Mouse (Mus musculus): Measurements from ENCODE around the gene Ralgps2. TPM values are rescaled to one million over a fixed set of nuclear protein-coding genes. Genes with fewer than 3 reads are reported as not detected.

Ralgps2 gene
- total RNA-seq, 2 experiments from 2014 or later = 70.9 to 80.5 TPM

DNA sequence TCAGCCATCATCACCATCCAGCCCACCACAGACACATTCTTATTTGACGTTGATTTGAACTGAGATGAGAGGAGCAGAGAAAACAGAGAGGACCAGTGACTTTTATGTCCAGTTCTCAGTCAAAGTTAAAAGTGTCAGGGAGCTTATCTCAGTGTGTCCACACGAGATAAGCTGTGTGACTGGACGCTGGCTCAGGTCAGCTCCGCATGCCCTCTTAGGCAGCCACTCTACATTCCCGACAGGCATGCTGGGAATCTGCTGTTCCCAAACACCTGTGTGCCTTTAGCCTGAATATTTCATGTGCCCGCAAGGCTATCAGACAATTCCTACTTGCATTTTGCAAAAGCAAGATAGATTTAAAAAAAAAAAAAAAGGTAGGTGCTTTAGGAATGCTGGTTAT is 125.9 kb downstream of the Ralgps2 start:
- no peak for DNase-seq (ENCODE audit: low spot score in 2 of 2)
- H3K4me3 ChIP-seq = no peak overlapping the region
- no peak overlapping the region for H3K27ac ChIP-seq
- no peak for TF ChIP-seq CTCF (conservative IDR thresholded peaks at IDR 0.05)

GRCm38 (mm10) chr1:156812716-156813115 is 126.7 kb downstream of the Ralgps2 start:
- no peak for TF ChIP-seq CTCF (conservative IDR thresholded peaks at IDR 0.05)

GRCm38 (mm10) chr1:156811928-156812327 is 127.5 kb downstream of the Ralgps2 start:
- H3K4me3 ChIP-seq = no peak overlapping the region
- DNase-seq (ENCODE audit: low spot score in 2 of 2) = no peak
- no peak overlapping the region for H3K27ac ChIP-seq
- TF ChIP-seq CTCF (conservative IDR thresholded peaks at IDR 0.05) = no peak

More at GRCm38 (mm10) chr1:156812716-156813115, 126.7 kb downstream of the Ralgps2 start:
- Histone ChIP-seq H3K4me3 (no peak overlapping the region), H3K27ac (no peak overlapping the region)
- DNase-seq (ENCODE audit: low spot score in 2 of 2) = no peak

- TF ChIP-seq CTCF (conservative IDR thresholded peaks at IDR 0.05) = no peak
These were observed 131.1 kb downstream of the Ralgps2 start for GRCm38 (mm10) chr1:156808332-156808731.

GRCm38 (mm10) chr1:156801276-156801675 is 138.2 kb downstream of the Ralgps2 start:
- DNase-seq (ENCODE audit: low spot score in 2 of 2) = peak in 1 of 2 experiments; percentile 40
- H3K4me3 ChIP-seq = no peak overlapping the region
- TF ChIP-seq CTCF (conservative IDR thresholded peaks at IDR 0.05) = no peak

More at GRCm38 (mm10) chr1:156808332-156808731, 131.1 kb downstream of the Ralgps2 start:
- DNase-seq (ENCODE audit: low spot score in 2 of 2) = no peak
- H3K27ac ChIP-seq = no peak overlapping the region
- no peak overlapping the region for H3K4me3 ChIP-seq

DNA sequence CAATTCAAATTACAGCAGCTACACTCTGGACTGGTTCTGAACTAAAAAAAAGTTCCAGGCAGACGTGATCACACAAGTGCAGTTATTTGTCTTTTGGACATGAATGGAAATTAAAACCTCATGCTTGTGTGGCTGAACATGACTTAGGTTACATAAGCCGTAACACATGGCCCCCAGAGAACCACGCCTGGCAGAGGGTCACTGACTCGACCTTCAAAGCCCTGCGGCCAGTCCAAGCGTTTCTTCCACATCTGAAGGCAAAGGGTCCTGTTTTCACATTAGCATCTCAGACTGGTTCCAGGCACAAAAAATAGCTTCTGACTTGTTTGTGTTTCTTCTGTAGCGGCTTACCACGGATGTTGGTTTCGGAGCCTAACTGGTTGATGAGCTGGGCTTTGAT is 143.2 kb downstream of the Ralgps2 start:
- no peak for DNase-seq (ENCODE audit: low spot score in 2 of 2)
- TF ChIP-seq CTCF (conservative IDR thresholded peaks at IDR 0.05) = no peak
- Histone ChIP-seq H3K27ac (no peak overlapping the region), H3K4me3 (no peak overlapping the region)

More at GRCm38 (mm10) chr1:156801276-156801675, 138.2 kb downstream of the Ralgps2 start:
- H3K27ac ChIP-seq = no peak overlapping the region

- Histone ChIP-seq H3K4me3 (no peak overlapping the region), H3K27ac (no peak overlapping the region)
- no peak for TF ChIP-seq CTCF (conservative IDR thresholded peaks at IDR 0.05)
- no peak for DNase-seq (ENCODE audit: low spot score in 2 of 2)
These were observed 149.5 kb downstream of the Ralgps2 start for GRCm38 (mm10) chr1:156789844-156790490.

DNA sequence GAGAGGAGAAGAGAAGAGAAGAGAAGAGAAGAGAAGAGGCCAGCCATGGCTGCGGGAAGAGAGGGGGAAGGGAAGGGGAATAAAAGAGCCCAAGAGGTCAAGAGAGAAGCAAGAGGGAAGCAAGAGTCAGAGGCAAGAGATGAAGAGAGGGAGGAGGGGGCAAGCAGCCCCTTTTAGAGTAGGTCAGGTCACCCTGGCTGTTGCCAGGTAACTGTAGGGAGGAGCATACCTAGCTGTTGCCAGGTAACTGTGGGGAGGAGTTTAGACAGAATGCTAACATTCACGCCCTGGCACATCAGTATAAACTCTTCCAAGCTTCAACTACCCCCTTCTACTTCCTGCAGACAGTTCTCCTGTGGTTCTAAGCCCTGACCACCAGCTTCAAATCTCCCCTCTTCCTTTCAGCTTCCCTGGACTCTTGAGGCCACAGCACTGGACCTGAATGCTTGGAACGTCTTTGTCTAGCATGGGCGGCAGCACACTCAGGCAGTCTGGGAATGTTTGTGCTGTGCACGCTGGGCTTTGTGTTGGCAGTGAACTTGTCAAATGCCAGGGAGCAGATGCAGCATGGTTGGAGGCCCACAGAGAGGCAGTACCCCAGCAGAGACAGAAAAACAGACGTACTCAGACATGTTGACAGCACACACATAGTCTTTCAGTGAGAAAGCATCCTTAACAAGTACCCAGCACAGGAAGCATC is 152.1 kb downstream of the Ralgps2 start:
- peak in 1 of 2 experiments; percentile 7 for DNase-seq (ENCODE audit: low spot score in 2 of 2)
- Histone ChIP-seq H3K27ac (no peak overlapping the region), H3K4me3 (no peak overlapping the region)
- TF ChIP-seq CTCF (conservative IDR thresholded peaks at IDR 0.05) = no peak

GRCm38 (mm10) chr1:156786074-156786473 is 153.4 kb downstream of the Ralgps2 start:
- no peak for TF ChIP-seq CTCF (conservative IDR thresholded peaks at IDR 0.05)
- DNase-seq (ENCODE audit: low spot score in 2 of 2) = no peak
- Histone ChIP-seq H3K27ac (no peak overlapping the region), H3K4me3 (no peak overlapping the region)

DNA sequence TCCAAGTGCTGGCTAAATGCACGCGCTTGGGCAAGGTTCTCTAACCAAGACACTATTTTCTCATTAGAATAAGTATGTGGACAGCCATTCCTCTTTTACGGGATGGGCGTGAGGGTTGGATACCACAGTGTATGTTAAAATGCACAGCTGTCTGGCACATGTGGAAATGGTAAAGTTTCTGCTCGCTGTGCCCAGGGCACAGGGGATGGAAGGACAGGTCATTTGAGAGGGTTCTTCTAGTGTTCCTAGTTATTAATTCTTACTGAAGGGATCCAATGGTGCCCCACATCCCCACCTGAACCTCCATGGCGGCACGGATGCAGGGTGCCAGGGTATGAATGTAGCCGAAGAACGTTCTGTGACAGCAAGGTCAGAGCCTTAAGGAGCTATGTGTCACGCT is 154.5 kb downstream of the Ralgps2 start:
- Histone ChIP-seq H3K4me3 (no peak overlapping the region), H3K27ac (no peak overlapping the region)
- no peak for DNase-seq (ENCODE audit: low spot score in 2 of 2)
- TF ChIP-seq CTCF (conservative IDR thresholded peaks at IDR 0.05) = no peak

- TF ChIP-seq CTCF (conservative IDR thresholded peaks at IDR 0.05) = no peak
- DNase-seq (ENCODE audit: low spot score in 2 of 2) = no peak
These were observed 155.3 kb downstream of the Ralgps2 start for GRCm38 (mm10) chr1:156784116-156784515.

GRCm38 (mm10) chr1:156781971-156782850 is 157.2 kb downstream of the Ralgps2 start:
- Histone ChIP-seq H3K4me3 (no peak overlapping the region), H3K27ac (peak overlapping the region; percentile 51; the same call in 1 of the 2 replicates)
- no peak for TF ChIP-seq CTCF (conservative IDR thresholded peaks at IDR 0.05)
- DNase-seq (ENCODE audit: low spot score in 2 of 2) = no peak

More at GRCm38 (mm10) chr1:156784116-156784515, 155.3 kb downstream of the Ralgps2 start:
- no peak overlapping the region for H3K27ac ChIP-seq
- no peak overlapping the region for H3K4me3 ChIP-seq

All from layer of hippocampus, adult 2 months (tissue).